Mouse (Mus musculus) liver, postnatal 0 days (tissue): Measurements from ENCODE around the gene Ambra1.

Source experiments
- CTCF ChIP-seq: sonication (generic); IDR thresholded peaks from 2 replicates; pipeline ENCODE4 v1.5.1; 2016; ENCODE audit warnings: antibody characterized with exemption, low read depth
- EP300 ChIP-seq: IDR thresholded peaks from 2 replicates; pipeline ENCODE4 v1.6.1; 2016; ENCODE audit warnings: antibody characterized with exemption, low read depth, mild to moderate bottlenecking

DNA sequence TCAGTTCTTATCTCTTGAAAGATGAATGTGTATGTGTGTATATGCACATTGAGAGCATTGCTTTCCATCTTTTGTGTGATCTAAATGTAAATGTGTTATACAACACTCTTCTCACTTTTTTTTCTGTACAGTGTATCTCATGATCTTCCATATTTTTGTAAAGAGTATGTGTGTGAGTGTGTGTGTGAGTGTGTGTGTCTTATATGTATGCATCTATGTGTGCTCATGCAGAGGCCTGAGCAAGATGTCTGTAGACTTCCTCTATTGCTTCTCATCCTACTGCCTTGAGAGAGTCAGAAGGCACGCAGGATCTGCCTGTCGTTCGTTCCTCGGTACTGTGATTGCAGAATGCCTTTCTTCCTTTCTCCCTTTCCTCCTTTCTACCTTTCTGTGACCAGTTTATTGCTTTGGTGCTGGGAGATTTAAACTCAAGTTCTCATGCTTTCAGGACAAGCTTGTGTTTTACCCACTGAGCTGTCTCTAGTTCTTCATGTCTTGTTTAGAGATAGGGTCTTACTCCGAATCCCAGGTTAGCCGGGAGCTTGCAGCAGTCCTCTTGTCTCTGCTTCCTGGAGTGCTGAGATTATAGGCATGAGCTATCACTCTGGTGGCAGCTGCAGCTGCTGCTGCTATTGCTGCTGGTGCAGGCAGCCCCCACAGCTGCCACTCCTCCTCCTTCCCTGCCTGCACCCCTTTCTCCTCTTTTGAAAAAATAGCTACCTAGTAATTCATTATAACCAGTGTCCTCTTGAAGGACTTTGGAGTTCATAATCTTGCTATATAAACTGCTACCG is 148.7 kb downstream of the Ambra1 start:
- TF ChIP-seq CTCF: no peak
- no peak for TF ChIP-seq EP300
